ENCODE assay signal across 21 mouse cellular contexts in the genomic region with DNA sequence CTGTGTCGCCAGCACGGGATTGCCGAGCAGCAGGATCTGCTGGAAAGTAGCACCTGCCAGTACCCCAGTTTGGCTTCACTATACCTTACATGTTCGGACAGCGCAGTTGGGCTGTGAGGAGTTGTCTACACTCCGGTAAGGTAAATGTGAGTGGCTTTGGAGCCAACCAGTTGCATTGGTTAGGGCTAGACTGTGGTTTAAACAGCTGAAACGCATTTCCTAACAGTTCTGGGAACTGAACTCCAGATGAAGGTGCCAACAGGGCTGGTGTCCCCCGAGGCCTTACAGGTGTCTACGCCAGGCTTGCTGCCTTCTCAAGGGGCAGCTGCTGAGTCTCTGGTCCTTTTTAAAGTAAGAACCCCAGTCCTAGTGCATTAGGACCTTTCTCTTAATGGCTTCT.
DNase-seq lines count a peak whose midpoint lies in the region; TF ChIP-seq lines count a peak whose summit lies in the region.
"Had no signal": no experiment of that assay in that cellular context is flagged by ENCODE, and none has a peak within 500 bp of the region (broad histone marks: within the 10 kb centered on the region; RNA-seq: fewer than 3 reads in every experiment).

No protein-coding gene starts in this region.

- TF ChIP-seq POLR2A in liver, adult 2 months (IDR thresholded peaks at IDR 0.05; ENCODE audit: extremely low read depth, insufficient read depth, low read length), result no peak
- no peak for TF ChIP-seq POLR2A in thymus, adult 2 months (IDR thresholded peaks at IDR 0.05; ENCODE audit: control insufficient read depth, extremely low read depth, insufficient read depth, low read length, poor library complexity)

- no peak overlapping the region for H3K9ac ChIP-seq in liver, adult 2 months (ENCODE audit: low read depth, low read length)
- H3K9ac ChIP-seq: forebrain, embryonic 15.5 days; heart, embryonic 13.5 days; hindbrain, embryonic 14.5 days had no signal

- no peaks in the 10 kb centered on the region for H3K36me3 ChIP-seq in liver, adult 2 months (ENCODE audit: control insufficient read depth, insufficient read depth, low read length)
- H3K36me3 ChIP-seq in thymus, adult 2 months (ENCODE audit: control insufficient read depth, insufficient read depth, low read length), result no peaks in the 10 kb centered on the region
- H3K36me3 ChIP-seq: forebrain, embryonic 15.5 days; heart, embryonic 10.5 days; heart, embryonic 13.5 days had no signal

- peaks cover 21% of the 10 kb centered on the region for H3K4me1 ChIP-seq in liver, adult 2 months (ENCODE audit: control insufficient read depth, insufficient read depth, low read length)
- peaks cover 33% of the 10 kb centered on the region for H3K4me1 ChIP-seq in thymus, adult 2 months (replicated peaks; ENCODE audit: control insufficient read depth, insufficient read depth, low read length)

- 44% methylated on average over 9 of the region's 9 CpGs for WGBS in liver, adult 2 months
- WGBS in thymus, adult 2 months, result 11% methylated on average over 9 of the region's 9 CpGs

- DNase-seq in adrenal gland, postnatal 10 days, result peak; percentile 52
- no peak for DNase-seq in adrenal gland, postnatal 4 days (ENCODE audit: low spot score in 2 of 2)
- peak; percentile 60 for DNase-seq in liver, adult 2 months (ENCODE audit: extremely low read depth, low read depth, low spot score)
- no peak for DNase-seq in liver
- DNase-seq in thymus, adult 2 months, result no peak
- no peak for DNase-seq in thymus, postnatal 14 days
- peak; percentile 91 for DNase-seq in fat pad, adult 2 months (ENCODE audit: extremely low read depth, low read depth, low spot score)
- no peak for DNase-seq in urinary bladder, postnatal 4 days (ENCODE audit: low spot score in 2 of 2)
- DNase-seq: adrenal gland, postnatal 25 days; cerebellum, adult 18-20 months; cerebellum, adult 9-10 months; cerebellum, postnatal 14 days; gastrocnemius, postnatal 10 days; heart, adult 2 months; heart, postnatal 14 days; heart, postnatal 4 days had no signal

- no peak overlapping the region for H3K4me3 ChIP-seq in liver, adult 2 months (ENCODE audit: insufficient read depth, low read depth, low read length)
- no peak overlapping the region for H3K4me3 ChIP-seq in thymus, adult 2 months (ENCODE audit: control insufficient read depth, insufficient read depth, low read length)
- H3K4me3 ChIP-seq: forebrain, embryonic 15.5 days; heart, adult 2 months; heart, embryonic 10.5 days; heart, embryonic 13.5 days had no signal

- no peak for TF ChIP-seq CTCF in liver, adult 2 months (IDR thresholded peaks at IDR 0.05; ENCODE audit: low read depth, low read length)
- no peak for TF ChIP-seq CTCF in thymus, adult 2 months (IDR thresholded peaks at IDR 0.05; ENCODE audit: borderline replicate concordance, control insufficient read depth, extremely low read depth, insufficient read depth, low read length, poor library complexity)

- peak overlapping the region; percentile 40 for H3K27ac ChIP-seq in liver, adult 2 months (replicated peaks; ENCODE audit: insufficient read depth, low read depth, low read length)
- H3K27ac ChIP-seq in thymus, adult 2 months (ENCODE audit: control insufficient read depth, insufficient read depth, low read length), result peak overlapping the region; percentile 30; the same call in 1 of the 2 replicates
- H3K27ac ChIP-seq: forebrain, embryonic 15.5 days; heart, adult 2 months; heart, embryonic 10.5 days; heart, embryonic 13.5 days; hindbrain, embryonic 14.5 days; hindbrain, postnatal 0 days had no signal

- H3K79me2 ChIP-seq in liver, adult 2 months (ENCODE audit: control insufficient read depth, insufficient read depth, low read length), result peaks cover 20% of the 10 kb centered on the region; the same call in 1 of the 2 replicates

- no peaks in the 10 kb centered on the region for H3K27me3 ChIP-seq in liver, adult 2 months (ENCODE audit: control insufficient read depth, insufficient read depth, low read length)
- no peaks in the 10 kb centered on the region for H3K27me3 ChIP-seq in thymus, adult 2 months (ENCODE audit: control insufficient read depth, insufficient read depth, low read length)
- H3K27me3 ChIP-seq: forebrain, embryonic 15.5 days had no signal

Comparison
In these comparisons a context has a peak if more than half of its experiments do, and no peak if none do; other contexts are left out.
1. DNase-seq: peak in adrenal gland, postnatal 10 days (single experiment), liver, adult 2 months (single experiment) and fat pad, adult 2 months (single experiment); none in adrenal gland, postnatal 4 days (0 of 2), liver (single experiment), thymus, adult 2 months (single experiment), thymus, postnatal 14 days (single experiment) and urinary bladder, postnatal 4 days (0 of 2).